Mouse (Mus musculus) spleen, postnatal 36 days (tissue): Measurements from ENCODE around the gene Pwwp2b.

Experiments
- DNase-seq, 2 experiments: peaks; one replicate each; pipeline ENCODE4 v3.0.0; 2022; ENCODE audit warnings: low spot score in 2 of 2, mixed read lengths in 1 of 2

Gene Pwwp2b

DNA sequence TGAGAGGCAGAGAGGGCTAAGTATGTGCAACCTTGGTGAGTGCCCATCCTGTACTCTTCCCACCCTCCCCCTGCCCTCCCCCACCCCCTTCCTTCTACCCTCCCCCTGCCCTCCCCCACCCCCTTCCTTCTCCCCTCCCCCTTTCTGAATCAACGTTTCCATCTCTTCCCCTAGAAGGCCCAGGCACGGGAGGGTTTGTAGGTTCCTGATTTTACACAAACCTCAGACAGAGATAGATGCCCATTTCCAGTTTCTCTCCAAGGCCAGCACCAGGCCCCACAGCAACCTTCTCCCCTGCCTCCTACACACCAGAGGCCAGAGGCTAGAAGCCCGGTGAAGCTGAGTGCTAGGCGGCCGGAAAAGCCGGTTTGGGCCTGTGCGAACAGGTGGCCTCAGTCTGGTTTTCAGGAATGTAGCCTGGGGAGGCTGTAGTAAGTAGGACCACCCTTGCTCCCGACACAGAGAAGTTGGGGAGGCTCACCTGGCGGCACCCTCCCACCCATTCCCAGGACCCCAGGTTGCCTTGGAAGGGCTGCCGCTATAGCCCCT lies 48.3 kb downstream of the Pwwp2b start:
- DNase-seq: no peak

DNA sequence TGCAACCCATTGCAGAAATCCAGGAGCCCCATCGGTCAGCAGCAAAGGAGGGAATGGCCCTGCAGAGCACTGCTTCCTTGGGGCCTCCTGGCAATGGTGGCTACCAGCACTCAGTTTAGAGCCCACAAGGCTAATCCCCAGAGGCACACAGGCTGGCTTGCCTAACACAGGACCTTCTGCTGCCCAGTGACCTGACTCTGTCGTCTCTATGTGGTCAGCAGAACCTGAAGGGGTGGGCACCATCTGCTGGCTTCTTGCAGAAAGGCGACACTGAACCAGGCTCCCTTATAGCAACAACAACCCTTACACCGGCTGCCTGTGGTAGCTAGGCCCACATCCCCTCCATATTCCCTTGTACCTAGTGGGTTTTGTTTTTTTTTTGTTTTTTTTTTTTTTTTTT lies 50.2 kb downstream of the Pwwp2b start:
- no peak for DNase-seq

DNA sequence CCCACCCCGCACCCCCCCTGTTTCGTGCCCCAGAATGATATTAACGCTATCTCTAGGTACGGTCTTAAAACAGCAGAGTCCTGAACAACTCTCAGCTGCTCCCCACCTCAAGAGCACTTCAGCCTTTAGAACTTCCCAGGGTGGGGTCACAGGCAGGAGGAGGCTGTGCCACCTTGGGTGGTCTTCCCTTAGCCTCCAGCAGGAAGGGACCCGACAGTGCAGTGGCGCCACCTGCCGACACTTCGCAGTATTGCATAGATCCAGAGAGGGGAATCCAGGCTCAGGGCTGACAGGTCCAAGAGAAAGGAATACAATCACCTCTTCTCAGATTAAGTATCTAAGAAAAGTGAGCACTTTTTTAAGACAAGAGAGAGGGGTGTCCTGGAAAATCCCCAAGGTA lies 51.1 kb downstream of the Pwwp2b start:
- peak; percentile 38 to 51 for DNase-seq

DNA sequence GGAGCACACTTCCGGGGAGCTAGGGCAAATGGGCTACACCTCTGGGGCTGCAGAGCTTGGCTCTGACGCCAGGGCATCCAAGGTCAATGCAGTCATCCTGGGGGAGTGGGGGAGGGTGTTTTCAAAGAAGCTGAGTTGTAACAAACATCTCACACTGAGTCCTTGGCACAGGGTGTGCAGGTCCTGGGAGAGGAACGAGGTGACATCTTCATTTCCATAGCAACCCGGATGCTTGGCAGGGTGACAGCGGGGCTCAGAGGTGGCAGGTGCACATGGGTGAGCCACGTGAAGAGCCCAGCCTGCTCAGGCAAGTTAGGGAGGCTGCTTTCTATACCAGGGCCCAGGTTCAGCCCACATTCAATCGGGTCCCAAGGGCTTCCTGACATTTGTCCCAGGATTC lies 52.1 kb downstream of the Pwwp2b start:
- no peak for DNase-seq

DNA sequence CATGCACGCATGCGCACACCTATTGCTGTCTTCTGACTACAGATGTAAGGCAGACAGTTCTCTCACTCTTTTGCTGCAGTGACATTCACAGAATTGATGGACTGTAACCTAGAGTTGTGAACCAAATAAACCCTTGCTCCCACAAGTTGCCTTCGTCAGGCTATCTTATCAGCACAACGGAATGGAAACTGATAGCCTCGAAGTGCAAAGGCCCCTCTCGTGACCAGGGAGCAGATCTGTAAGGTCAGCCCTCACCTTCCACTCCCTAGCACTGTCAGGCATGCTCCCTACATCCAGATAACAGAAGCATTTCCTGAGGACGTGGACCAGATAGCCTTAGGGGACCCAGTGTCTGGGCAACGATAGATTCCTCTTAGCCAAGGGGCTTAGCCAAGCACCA lies 53.2 kb downstream of the Pwwp2b start:
- no peak for DNase-seq

DNA sequence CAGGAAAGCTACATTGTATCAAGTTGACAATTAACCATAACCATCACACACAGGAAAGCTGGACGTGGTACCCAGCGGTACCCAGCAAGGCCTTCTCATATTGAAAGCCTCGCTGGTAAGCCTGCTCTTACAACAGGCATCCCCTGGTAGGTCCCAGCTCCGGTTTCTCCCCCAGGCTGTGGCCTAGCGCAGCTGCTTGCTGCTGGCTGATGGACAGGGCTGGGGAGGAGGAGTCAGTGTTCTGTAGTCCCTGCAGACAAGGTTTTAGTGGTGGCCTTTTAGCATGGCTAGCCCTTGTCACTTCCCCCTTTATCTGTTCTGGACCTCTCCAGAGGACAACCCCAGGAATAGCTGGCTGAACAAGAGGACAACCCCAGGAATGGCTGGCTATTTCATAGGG lies 54.0 kb downstream of the Pwwp2b start:
- DNase-seq: no peak

DNA sequence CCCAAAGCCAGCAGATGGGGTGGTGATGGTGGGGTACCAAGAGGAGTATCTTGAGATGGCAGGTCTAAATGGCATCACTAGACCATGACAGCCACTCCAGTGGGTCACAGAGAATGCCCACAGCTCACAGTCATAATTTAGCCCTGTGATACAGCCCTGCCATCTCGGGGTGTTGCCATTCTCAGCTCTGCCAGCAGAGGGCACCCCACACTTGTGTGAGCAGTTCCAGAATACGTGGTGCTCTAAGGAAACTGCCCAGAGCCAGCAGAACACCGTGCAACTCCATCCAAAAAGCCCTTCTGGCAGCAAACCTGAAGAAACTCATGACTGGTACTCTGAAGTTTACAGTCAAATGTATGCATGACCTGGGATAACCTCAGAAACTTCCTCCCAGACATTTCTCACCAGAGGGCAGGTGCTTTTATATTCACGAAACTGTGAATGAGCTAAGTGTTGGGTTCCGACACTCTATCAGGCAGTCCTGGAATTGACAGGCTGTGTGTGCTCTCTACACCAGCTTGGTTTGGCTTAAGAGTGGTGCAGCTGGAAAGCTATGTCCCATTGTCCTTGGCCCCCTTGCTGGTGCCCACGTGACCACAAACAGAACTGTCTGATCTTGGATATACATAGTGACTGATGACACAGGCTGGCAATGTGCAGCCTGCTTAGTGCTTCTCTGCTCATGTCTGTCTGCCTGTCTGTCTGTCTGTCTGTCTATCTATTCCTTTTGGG lies 55.2 kb downstream of the Pwwp2b start:
- peak; percentile 53 to 67 for DNase-seq

DNA sequence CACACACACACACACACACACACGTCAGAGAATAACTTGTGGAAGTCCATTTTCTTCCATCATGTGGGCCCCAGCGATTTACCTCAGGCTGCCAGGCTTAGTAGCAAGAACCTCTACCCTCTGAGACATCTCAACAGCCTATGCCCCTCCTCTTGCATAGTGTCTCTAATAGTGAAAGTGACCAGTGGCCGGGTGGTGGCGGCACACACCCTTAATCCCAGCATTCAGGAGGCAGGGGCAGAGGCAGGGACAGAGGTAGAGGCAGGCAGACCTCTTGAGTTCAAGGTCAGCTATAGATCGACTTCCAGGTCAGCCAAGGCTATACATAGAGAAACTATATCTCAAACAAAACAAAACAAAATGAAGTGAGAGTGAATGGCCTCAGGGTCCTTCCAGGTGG lies 56.0 kb downstream of the Pwwp2b start:
- no peak for DNase-seq

DNA sequence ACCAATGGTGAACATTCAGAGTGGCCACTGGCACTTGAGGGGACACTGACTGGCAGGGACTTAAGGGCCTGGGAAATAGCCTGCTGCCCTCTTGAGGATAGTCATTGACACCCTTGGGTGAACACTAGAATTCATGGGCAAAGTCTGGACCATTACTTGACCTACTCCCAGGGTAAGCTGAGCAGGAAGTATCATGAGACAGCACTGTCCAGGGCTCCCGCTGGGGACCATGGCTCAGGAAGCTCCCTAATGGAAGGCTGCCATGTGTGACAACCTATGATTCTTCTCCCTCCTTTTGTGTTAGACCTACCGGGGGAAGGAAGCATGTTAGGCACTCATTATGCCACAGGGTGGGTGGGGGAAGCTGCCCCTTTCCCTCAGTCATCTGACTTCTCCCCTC lies 58.8 kb downstream of the Pwwp2b start:
- DNase-seq: no peak

DNA sequence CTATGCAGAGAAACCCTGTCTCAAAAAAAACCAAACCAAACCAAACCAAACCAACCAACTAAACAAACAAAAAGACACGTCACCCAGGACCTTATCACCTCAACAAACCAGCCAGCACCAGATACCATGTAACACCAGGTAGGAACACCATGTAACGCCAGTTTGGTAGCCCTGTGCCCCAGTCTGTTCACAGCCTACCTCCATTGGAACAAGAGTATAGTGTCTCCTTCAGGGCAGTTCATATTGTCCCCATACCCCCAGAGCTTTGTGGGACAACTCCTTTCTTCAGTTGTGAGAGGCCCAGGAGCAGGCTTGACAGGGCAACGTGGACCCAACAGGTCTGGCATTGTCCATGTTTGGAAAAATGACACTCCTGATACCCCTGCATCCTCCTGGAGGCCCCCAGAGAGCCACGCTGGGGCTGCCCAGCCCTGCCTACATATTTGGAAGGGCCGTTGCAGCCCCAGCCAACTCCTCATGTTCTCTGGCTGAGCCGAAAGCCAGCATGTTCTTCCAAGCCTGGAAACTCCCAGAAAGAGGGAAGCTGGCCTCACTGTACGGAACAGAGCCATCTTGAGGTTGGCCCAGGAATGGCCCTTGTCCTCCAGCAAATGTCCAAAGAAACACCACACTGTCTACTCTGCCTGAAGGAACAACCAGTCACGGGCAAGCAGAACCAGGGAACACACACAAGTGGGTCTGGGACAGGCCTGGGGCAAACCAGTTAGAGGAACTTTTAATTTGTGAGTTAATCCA lies 60.0 kb downstream of the Pwwp2b start:
- no peak for DNase-seq

DNA sequence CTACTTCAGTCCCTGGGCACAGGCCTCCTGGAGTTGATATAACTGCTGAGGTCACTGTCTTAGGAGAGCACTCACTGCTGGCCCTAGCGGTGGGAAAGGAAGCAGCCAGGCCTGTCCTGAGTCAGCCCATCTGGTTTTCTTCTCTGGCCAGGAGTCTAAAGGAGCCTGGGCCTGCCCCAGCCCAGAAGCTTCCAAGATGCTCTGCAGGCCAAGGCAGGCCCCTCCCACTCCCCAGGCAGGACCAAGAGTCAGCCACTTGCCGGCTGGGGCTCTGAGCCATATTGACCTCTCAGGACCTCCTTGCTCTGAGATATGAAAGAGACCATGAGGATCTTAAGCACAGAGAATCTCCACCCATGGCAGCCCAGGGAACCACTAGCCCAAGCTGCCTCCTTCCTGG lies 60.8 kb downstream of the Pwwp2b start:
- DNase-seq: no peak

DNA sequence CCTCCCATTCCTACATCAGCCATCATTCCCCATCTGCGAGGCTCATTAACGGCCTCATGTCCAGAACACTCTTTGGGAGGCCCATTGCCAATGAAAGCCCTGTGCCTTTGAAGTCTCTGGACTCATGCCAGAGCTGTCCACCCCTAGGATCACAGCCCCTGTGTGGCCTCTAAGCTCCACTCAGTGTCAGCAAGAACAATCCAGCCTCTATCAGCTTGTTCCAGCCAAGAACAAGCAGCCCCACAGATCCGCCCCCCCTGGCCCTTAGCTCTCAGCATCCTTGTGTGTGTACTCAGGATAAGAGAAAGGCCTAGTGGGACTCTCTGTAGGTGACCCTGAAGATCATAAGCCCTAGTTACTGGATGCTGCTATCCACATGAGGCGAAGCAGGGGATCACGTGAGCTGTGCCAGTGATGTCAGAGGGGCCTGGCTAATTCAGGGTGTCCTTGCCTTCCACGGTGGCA lies 62.2 kb downstream of the Pwwp2b start:
- no peak for DNase-seq

DNA sequence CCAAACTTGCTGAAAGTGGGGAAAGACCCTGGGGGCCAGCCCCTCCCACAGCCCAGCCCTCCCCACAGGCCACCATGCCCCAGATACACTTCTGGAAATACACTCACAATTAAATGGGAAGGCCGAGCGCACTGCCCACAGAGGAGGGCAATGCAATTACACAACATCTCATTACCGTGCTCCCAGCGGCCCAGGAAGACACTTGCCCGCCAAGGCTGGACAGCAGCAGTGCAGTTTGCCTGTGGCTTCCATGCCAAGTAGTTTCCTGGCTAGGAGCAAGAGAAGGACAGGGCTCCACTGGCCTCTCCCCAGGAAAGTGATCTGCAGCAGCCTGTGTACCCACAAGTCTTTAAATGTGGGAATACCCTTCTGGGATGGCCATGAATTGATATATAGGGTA lies 64.4 kb downstream of the Pwwp2b start:
- no peak for DNase-seq

DNA sequence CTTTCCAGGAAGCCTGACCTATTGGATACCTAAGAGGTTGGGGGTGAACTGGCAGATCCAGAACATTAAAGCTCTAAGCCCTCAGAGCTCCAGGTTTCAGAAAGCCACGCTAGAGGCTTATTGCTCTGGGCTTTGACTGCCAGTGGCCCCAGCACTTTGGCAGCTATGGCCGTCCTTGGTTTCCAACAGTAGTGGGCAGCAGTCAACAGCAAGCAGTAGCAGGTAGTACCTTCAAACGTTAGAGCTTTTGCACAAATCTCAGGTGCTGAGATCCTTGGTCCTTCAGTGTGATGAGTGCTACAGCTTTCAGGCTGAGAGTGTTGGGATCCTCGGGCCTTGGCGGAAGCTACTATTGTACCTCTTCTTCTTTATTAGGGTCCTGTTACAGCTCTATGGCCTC lies 65.1 kb downstream of the Pwwp2b start:
- no peak for DNase-seq

DNA sequence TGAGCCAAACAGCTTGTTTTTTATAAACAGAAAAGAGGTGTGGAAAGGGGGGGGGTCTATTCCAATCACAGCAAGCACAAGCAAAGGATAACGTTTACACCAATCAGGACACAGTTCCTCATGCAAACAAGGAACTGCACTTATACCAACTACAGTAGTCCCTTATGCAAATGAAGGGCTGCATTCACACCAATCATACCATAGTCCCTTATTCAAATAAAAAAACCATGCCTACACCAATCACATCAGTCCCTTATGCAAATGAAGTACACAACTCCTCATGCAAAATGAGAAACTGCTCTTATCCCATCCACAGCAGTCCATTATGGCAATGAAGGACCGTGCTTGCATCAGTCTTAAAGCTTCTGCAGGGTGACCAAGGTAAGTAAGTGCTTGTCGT lies 66.4 kb downstream of the Pwwp2b start:
- no peak for DNase-seq

DNA sequence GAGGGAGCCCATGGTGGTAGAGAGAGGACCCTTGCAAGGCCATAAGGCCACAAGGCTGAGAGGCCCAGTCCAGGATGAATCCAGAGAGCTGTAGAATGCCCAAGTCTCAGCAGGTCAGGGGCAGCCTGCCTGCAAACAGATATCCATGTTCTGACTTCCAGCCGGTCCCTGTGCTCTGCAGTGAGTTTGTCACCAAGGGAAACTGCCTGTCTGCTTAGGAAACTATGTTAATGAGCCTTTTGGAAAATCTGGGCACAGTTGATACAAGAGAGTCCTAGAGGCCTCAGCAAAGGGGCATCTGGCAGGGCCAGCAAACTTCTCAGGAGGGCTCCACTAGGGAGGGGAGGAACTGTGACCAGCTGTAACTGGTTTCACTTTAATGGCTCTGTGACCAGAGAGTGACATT lies 70.7 kb downstream of the Pwwp2b start:
- no peak for DNase-seq
